Mouse (Mus musculus) heart, postnatal 25 days (tissue): ENCODE data around the gene Ofcc1. TPM values are rescaled to one million over a fixed set of nuclear protein-coding genes. Genes with fewer than 3 reads are reported as not detected.

Experiments used
- DNase-seq: peaks from one replicate; pipeline ENCODE4 v3.0.0; 2022; ENCODE audit warnings: low spot score
- intact Hi-C: fragments of 180-260 bp; cut with DNase I; formaldehyde crosslinking; loops from one replicate; pipeline ENCODE4 v1.15.1; 2025
- total RNA-seq, 2 experiments: library from RNA; stranded (reverse); gene quantifications; 2 replicates each; pipeline ENCODE4 v1.2.3; 2021

Gene Ofcc1
- total RNA-seq, 2 experiments from 2014 or later, result not detected

DNA sequence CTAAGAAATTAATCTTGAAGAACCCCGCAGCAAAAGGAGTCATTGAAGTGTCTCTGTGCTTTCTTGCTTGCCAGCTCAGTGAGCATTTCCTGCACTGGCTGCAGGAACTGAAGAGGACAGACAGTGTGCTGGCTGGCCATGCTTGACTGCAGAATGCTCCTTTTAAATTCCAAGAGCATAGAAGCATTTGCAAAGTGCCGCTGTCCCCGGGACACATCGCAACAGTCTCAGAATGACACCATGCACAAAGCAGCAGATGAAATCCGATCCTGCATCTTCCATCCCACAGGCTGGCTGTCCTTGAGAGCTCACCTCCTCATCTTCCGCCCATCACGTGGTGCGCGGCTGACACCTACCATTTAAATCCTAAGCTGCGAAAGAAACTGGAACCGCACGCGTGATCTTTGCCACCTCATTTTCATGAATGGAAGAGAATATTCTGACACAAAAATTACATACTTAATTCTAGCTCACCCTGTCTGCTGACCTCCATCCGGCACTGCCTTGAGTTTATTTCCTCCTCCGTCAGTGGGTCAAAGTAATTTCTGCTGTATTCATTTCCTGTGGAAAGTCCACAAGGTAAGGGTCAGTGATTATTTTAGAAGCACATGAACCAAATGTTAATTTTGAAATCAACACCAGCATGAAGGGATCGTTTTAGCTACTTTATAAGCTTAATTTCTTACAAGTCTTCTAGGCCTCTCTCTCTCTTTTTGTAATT lies 98.0 kb downstream of the Ofcc1 start:
- no peak for DNase-seq
- intact Hi-C loops, result no loop called here

DNA sequence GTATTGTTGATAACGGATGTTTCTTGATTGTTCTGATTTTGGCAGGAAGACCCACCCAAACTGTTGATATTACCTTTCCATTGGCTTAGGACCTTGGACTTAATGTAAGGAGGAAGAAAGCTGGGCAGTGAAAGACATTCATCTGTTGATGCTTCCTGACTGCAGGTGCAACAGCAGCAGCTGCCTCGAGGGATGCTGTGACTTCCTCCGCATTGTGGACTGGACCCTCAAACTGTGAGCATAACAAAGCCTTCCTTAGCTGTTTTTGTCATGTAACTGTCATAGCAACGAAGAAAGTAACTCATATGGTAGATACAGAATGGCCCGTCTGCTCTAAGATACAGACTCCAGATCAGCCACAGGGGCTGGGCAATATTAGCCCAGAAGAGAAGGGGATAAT lies 102.5 kb downstream of the Ofcc1 start:
- DNase-seq, result no peak
- intact Hi-C loops, result no loop called here

DNA sequence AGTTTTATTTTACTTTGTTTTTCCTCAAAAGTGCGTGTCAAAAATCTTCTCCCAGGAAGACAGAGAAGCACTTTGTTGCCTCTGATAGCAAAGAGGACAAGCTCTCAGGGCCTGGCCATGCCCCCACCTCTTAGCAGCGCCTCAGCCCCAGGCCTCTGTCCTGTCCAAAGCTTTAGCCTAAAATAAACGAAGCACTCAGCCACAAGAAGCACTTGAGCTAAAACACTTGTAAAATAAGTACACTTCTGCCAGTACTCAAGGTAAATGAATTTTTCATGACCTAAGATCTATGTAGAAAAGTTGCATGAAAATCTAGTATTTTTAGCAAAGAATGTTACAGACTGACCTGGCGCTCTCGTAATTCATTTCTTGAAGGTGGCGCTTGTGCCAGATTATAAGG lies 117.4 kb downstream of the Ofcc1 start:
- intact Hi-C loops, result no loop called here
- DNase-seq, result no peak

DNA sequence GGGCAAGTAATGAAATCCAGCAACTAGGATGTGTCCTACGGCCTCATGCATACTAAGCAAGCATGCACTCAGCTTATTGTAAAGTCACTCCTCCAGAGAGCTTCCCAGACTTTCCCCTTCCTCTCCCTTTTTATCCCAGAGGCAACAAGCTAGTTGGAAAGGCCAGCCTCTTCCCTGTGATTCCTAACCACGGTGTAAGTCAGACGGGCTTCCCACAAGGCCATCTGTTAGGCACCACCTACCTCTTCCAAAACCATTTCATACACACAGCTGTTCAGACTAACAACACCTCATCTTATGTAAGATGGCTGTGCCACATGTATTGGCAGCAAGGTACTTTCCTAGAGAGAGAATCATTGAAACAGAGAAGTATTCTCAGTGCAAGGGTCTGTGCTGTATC lies 124.9 kb downstream of the Ofcc1 start:
- no peak for DNase-seq
- intact Hi-C loops, result no loop called here

DNA sequence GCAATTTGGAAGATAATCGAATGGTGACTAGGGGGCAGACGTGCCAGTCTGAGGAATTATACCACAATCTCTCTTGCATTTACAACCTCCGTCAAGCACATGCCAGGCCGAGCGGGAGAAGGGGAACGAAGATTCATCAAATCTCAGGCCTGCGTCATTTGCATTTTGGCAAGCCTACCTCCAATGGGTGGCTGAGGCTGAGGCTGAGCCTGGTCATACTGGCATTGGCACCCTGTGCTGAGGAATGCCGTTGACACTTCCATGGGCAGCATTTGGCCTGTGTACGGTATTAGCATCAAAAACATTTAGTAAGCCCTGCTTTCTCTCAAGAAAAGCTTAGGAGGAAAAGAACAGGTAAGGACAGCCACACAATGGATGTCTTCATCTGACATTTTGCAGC lies 152.9 kb downstream of the Ofcc1 start:
- DNase-seq, result no peak
- intact Hi-C loops, result no loop called here

DNA sequence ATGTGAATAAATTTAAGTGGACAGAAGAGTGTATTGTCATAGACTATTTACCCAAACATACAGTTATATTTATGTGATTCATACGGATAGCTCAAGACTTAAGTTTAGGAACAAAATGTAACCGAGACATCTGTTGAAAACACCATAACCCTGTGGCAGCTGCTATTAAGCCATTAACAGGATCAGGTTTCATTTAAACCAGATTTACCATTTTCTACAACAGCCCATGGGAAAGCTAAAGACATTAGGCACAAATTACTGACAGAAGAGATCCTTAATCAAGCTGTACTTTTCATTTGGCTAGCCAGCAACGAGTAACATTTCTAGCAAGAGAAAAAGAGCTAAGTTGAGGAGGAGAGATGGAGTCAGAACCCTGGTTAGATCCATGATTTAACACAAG lies 179.5 kb downstream of the Ofcc1 start:
- intact Hi-C loops, result no loop called here
- no peak for DNase-seq

DNA sequence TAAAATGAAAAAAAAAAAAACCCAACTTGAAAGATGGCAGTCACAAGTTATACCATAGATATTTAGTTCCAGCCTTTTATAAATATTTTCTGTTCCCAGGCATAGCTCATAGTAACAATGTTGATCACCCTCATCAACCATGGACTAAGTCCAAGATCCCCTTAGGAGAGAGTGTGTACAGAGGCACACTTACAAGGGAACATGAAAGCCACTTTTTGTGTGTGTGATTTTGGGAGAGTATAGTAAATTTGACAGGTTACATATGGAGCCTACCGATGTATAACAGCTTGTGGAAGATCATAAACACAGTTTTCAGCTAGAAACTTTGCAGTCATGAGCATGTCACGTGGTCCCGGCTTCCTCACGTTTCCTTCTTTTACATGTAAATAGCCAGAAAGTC lies 189.5 kb downstream of the Ofcc1 start:
- intact Hi-C loops, result no loop called here
- no peak for DNase-seq

DNA sequence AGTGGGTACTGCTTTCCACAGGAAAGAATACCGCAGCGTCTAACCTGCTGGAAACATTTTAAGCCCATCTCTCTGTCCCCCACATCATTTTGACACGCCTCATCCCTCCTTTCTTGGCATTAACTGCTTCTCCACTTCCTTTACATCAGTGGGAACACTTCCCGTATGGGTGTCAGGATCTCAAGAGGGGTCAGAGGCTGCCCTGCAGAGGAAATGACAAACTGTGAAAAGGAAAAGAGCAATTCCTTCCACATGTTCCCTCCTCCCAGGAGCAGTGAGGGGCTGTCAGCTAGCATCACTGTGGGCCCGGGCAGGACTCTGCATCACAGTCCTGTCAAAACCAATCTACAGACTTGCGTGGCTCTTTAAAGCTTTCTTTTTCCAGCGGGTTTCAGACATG lies 193.4 kb downstream of the Ofcc1 start:
- no peak for DNase-seq
- intact Hi-C loops, result no loop called here

DNA sequence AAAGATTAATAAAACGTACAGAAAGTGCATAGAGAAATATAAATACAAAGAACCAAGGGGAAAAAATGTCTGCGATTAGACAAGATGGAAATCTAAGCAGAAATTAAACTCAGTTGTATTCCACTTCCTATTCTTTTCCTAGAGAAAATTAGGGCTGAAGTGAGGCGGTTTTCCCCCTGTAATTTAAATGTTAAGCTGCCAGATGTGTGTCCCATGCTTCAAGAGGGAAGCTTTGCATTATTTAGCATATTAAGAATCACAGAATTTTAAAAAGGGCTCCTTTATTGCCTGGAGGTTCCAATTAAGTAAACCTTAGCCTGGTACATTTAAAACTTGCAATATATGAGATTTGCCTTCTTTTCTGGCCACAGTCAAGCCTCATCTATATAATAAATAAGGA lies 205.8 kb downstream of the Ofcc1 start:
- no peak for DNase-seq
- intact Hi-C loops, result no loop called here

DNA sequence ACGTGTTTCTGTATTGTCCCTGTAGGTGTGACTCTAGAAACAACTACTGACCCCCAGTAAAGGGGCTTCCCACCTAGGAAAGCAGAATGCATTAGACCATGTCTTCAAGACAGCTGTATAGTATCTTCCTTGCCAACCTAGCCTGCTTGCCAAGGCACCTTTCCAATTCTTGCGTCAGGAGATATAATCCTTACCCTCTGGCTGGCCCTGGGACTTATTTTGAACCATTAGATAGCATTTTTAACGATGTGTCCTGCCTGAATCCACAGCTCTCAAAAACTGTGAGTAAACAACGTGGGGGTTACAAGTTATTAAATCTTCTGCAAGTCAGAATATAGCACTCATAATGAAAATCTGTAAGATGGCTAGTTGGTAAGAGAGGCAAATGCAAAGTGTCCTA lies 221.3 kb downstream of the Ofcc1 start:
- DNase-seq, result no peak
- intact Hi-C loops, result no loop called here

DNA sequence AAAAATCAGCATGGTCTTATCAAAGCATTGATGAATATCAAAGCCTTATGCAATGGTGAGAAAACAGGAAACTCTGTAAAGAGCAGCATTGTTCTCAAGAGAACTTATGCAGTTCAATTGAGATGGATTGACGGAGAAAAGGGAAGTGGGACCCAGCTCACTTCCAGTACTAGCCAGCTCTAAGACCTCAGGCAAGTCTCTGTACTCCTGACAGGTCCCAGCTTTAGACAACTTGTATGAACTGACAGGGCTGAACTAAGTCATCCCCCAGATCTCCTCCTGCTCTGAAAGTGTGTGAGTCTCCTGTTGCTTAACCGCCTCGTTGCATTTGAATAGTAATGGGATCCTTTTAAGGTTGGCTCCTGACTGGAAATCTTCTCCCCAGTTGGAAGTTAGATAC lies 225.2 kb downstream of the Ofcc1 start:
- no peak for DNase-seq
- intact Hi-C loops, result no loop called here

DNA sequence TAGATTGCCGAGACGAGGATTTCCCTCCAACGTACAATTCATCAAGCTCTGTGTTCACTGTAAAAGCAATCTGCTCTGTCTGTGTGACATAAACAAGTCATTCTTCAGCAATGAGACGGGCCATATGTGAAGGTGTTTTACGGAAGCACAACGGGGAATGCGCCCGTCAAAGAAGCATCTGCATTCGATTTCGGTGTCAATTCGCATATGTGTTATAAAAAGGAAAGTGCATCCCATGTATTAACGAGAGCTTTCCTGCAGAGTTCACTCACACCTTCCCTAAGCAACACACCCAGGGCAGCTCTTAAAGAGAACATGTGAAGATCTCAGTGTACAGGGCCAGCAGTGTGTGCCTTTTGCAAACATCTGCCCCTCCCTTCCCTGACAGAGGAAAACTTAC lies 225.6 kb downstream of the Ofcc1 start:
- DNase-seq, result no peak
- intact Hi-C loops, result no loop called here

DNA sequence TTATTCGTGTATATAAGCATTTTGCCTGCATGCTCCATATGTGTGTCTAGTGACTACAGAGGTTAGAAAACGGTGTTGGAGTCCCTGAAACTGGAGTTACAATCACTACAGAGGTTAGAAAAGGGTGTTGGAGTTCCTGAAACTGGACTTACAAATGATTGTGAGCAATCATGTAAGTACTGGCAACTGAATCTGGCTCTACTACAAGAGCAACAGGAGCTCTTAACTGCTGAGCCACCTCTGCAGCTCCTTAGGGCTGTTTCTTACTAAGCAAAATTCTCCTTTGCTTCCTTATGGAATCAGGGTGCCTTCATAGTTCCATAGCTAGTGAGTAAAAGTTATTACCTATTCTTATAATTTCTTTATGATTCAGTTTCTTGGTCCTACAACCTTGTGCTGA lies 237.4 kb downstream of the Ofcc1 start:
- intact Hi-C loops, result no loop called here

DNA sequence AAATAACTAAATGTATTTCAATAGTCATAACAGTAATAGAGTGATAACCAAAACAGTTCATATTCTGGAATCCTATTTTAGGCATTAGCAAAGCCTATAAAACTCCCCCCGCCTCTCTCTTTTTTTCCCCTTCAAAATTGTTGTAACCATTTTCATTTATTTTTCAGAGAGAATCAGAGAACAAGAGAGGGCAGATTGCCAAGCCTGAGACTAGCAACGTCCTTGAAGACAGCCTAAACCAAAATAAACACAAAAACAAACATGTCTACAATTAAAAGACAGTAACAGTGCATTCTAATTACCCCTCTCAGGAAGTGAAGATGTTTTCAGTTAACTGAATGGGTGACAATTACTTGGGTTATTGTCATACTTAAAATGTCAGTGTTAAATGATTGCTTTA lies 248.9 kb downstream of the Ofcc1 start:
- no peak for DNase-seq
- intact Hi-C loops, result no loop called here

More for the DNA sequence above, 237.4 kb downstream of the Ofcc1 start:
- no peak for DNase-seq

DNA sequence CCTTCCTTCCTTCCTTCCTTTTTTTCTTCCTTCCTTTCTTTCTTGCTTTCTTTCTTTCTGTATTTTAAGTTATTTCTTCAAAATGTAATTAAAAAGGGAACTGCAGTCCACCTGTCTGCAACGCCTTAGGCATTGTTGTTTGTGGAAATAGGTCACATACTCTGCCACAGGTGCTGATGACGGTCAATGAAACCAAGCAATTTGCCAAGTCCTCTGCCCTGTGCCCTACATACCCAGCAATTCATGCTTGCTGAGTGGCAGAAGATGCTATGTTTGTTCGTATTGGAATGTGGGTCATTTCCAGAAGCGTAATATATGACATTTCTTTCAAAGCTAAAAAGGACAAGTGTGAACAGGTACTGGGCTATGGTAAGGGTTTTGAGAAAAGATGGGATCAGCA lies 285.0 kb downstream of the Ofcc1 start:
- intact Hi-C loops, result no loop called here
- no peak for DNase-seq

DNA sequence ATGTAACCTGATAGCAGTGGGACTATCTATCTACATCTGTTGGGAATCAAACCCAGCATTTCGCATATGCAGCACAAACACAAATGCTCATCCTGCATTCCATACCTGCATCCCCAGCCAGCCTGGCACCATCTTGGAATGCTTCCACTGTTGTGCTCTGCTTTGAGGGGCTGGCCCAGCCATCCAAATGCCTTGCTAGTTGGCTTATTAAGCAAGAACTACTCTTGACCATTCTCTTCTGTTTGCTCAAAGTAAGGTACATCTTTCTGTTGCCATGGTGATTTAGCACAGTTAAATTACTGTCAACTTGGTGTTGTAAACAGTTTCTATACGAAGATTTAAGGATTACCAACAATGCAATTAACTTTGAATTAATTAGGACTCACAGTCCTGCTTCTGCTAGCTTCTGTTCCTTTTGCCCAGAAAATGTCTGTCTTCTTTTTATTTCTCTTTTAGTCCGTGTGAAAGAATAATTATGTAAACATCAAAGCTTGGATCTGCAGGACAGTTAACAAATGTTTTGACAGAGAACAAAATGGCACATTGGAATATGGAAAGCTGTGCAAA lies 286.3 kb downstream of the Ofcc1 start:
- DNase-seq, result no peak
- intact Hi-C loops, result no loop called here

DNA sequence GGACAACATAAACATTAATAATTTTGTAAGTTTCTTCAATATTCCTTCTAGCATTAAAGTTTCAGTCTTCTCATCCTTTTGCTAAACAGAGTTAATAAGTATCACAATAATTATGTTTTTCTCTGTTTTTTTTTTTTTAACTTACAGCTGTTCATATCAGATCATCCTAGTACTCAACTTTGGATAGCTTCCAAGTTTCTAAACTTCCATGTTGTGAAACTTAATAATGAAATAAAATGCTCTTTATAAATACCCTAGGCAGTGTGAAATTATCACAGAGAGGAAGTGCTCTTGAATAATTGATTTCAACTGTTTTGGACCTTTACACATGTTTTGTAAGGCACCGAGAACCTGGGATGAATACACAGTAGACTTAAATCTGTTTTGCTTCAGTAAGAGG lies 291.2 kb downstream of the Ofcc1 start:
- intact Hi-C loops, result no loop called here
- no peak for DNase-seq

DNA sequence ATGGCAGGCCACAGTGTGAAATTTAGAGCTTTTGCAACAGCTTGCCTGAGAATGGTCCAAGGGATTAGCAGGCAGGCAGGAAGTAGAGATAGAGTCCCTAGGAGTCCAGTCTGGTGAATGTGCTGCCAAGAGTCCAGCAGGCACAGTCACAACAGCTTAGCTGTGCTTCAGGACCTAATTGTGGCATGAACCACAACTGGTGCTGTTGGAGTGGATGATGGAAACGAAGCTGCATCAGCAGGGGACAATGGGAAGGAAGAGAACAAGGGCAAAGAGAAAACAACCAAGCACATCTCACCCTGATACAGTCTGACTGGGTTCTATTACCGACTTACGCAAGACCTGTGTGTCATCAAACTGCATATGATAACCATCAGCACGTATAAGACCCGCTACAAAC lies 300.0 kb downstream of the Ofcc1 start:
- no peak for DNase-seq
- intact Hi-C loops, result no loop called here

DNA sequence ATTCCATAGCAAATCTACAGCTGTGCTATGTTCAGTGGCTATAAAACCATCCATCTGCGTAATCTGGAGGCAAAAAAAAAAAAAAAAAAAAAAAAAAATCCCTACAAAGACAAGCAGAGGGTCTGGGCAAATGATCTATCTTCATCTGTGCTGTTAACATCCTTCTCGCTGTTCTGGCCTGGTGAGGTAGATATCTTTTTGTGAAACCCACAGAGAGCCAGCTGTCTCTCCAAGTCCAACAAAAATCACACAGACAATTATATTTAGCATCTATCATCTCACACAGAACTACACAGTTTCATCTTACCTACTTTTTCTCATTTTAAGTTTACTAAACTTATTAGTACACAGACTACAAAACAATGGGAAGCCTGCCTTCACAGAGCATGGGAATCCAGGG lies 323.4 kb downstream of the Ofcc1 start:
- no peak for DNase-seq
- intact Hi-C loops, result no loop called here

DNA sequence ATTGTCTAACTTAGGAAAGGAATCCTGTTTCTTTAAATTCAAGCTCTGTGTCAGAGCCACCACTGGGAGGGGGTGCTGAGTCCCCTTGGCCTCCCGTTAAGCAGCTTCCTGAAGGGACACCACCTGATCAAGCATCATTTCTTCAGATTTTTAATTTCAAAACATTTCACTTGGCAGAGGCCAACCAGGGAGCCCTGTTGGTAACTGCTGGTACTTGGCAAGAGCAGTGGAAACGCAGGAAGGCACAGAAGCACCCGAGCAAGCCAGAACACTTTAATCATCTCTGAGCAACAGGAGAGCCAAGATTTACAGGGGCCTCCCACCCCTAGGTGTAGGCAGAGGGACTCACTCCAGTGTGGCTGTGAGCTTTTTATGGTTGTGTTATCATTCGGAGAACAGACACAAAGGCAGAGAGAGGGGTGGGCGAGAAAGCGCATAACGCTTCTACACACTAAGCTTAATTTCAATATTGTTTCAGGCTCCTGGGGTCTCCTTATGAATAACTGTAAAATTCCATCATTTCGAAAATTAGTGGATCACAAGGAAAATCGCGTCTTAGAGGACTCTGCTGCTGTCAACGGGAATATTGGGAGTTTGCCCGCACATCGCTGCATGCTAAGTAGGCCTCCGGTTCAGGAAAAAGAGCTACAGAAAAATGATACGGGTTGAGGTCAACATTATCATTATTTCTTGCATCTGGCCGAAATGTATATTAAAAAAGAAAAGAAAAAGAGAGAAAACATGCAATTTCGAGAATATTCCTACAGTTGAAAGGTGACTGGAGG lies 324.1 kb downstream of the Ofcc1 start:
- no peak for DNase-seq
- intact Hi-C loops, result no loop called here

DNA sequence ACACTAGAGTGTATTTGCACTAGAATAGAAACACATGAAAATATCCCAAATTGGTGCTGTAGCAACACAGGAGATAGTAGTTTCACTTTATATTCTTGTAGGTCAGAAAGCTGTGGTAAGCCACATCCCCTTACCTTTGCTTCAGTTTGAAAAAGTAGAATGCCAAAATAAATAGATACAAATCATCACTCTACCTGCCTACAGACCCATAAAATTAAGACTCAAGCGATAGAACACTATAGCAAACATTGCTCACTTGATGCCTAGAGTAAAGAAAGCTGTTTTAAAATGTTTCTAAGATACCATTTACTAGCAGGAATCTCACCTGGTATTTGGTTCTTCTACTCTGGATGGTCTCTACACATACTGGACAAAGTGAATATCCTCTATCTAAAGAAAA lies 331.8 kb downstream of the Ofcc1 start:
- intact Hi-C loops, result no loop called here
- no peak for DNase-seq

DNA sequence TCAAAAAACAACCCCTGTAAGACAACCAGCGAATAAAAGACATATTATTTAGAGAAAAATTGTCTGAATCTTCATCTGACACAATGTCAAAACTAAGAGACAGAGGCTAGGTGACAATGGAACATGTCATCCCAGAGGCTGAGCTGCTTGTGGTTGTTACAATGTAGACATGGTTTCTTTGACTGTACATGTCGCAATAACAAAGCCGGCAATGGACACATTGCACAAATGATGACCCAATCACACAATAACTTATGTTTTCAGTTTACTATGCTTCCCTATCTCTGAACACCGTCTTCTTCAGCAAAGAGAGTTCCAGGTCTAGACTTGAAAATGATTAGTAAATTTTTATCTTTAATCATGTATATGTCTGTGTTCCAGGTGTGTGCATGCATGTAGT lies 332.4 kb downstream of the Ofcc1 start:
- intact Hi-C loops, result no loop called here
- DNase-seq, result no peak
